Mouse (Mus musculus) urinary bladder, adult 18-20 months (tissue): Measurements from ENCODE around the gene Bcan.
A peak's percentile ranks its signal among the peaks of the same experiment; 100 is the strongest.

Experiments used
- DNase-seq, 2 experiments: peaks; one replicate each; pipeline ENCODE4 v3.0.0; 2022; ENCODE audit warnings: low spot score in 2 of 2, mixed read lengths in 2 of 2

Bcan gene

DNA sequence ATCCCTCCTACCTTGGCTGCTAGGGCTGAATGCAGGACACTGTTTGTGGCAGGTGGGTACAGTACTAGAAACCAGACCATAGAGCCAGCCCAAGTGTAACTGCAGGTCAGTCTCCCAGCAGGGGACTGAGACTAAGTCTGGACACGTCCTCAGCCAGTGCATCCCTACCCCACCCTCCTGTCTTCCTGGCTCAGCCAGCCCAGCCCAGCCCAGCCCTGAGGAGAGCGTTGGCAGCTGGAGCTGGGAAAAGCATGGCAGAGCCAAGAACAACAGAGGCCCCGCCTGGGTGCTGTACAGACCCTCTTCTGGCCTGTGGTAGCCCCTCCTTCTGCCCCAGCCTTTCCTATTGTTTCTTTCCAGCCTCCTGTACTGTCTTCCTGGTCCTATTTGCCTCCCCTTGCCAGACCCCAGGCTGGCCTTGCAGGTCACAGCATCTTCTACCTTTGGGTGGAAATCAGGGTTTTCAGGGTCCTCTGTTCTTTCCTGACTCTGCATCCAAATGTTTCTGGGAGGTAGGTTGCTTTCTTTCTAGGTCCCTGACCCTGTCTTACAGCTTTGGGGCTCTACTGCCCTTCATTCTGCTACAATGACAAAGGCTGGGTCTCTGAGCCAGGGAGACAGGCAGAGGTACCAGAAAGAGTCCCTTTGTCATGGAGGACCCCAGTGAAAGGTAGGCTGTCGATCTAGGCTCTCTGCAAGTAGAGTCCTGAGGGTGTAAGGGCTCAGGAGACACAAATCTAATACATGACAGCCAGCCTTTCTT is 55.0 kb downstream of the Bcan start:
- DNase-seq: peak in 1 of 2 experiments; percentile 29

GRCm38 (mm10) chr3:87943586-87943985 is 56.4 kb downstream of the Bcan start:
- no peak for DNase-seq

DNA sequence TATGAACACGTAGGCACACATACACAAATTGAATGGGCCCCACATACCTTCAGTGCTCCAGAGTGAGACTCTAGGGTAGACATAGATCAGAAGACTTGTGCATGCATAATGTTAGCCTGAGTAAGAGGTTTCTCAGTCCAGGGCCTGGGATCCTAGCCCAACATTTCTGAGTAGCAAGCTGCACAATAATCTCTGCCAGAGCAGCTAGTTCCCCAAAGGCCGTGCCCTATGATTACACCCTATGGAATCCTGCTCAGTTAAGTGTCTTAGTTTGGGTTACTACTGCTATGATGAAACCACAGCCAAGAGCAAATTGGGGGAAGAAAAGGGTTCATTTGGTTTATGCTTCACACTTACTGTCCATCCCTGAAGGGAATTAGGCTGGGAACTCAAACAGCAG is 57.6 kb downstream of the Bcan start:
- DNase-seq: no peak

- DNase-seq: no peak
Measured at GRCm38 (mm10) chr3:87940611-87941010, 59.4 kb downstream of the Bcan start.
